In the genomic region with DNA sequence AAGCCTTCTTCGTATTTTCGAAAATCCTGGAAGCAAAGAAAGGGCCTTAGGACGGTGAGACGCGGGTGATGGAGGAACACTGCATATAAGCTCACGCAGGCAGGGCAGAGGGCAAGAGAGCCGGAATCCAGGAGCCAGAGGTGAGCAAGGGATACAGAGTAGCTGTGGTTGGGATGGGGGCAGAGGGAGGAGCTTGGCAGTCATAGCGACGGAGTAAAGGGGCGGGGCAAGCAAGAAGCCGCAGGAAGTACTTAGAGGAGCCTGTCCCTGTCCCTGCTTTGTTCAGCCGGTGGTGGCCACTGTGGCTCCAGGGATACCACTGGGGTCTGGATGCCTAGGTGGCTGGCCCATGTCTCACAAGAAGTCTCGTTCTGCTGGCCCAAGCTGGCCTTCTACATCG, we compare ENCODE assay signal across 11 mouse cellular contexts. TPM values are rescaled to one million over a fixed set of nuclear protein-coding genes. Genes with fewer than 3 reads are reported as not detected.
A peak's percentile ranks its signal among the peaks of the same experiment; 100 is the strongest.
DNase-seq lines count a peak whose midpoint lies in the region; ATAC-seq and TF ChIP-seq lines count a peak whose summit lies in the region.
"Had no signal": no experiment of that assay in that cellular context is flagged by ENCODE, and none has a peak within 500 bp of the region (broad histone marks: within the 10 kb centered on the region; RNA-seq: fewer than 3 reads in every experiment).

No protein-coding gene starts in this region.

- no peaks in the 10 kb centered on the region for H3K9me3 ChIP-seq in heart, embryonic 13.5 days
- H3K9me3 ChIP-seq in hindbrain, embryonic 12.5 days (replicated peaks) = no peaks in the 10 kb centered on the region
- H3K9me3 ChIP-seq in midbrain, embryonic 16.5 days (replicated peaks; ENCODE audit: control insufficient read depth, low read length, poor library complexity, severe bottlenecking) = no peaks in the 10 kb centered on the region

- no peak for TF ChIP-seq POLR2A in heart, adult 2 months (IDR thresholded peaks at IDR 0.05; ENCODE audit: insufficient read depth, low read depth, low read length)

- no peak overlapping the region for H3K27ac ChIP-seq in heart, embryonic 13.5 days (replicated peaks)
- H3K27ac ChIP-seq in hindbrain, embryonic 12.5 days = no peak overlapping the region
- H3K27ac ChIP-seq in midbrain, embryonic 16.5 days (ENCODE audit: low read length) = no peak overlapping the region
- no peak overlapping the region for H3K27ac ChIP-seq in heart, adult 2 months
- H3K27ac ChIP-seq: layer of hippocampus, adult 2 months had no signal

- H3K79me2 ChIP-seq in heart, adult 2 months (replicated peaks; ENCODE audit: control insufficient read depth, insufficient read depth, low read length) = no peaks in the 10 kb centered on the region

- H3K4me1 ChIP-seq in heart, embryonic 13.5 days = 0 out of 2 replicates have a peak, but pooled peaks cover 3% of the 10 kb centered on the region
- H3K4me1 ChIP-seq in hindbrain, embryonic 12.5 days = peaks cover 6% of the 10 kb centered on the region
- H3K4me1 ChIP-seq in midbrain, embryonic 16.5 days (ENCODE audit: control insufficient read depth, insufficient read depth, low read length) = peaks cover 6% of the 10 kb centered on the region; the same call in 1 of the 2 replicates
- H3K4me1 ChIP-seq in heart, adult 2 months (ENCODE audit: control insufficient read depth, insufficient read depth, low read length) = no peaks in the 10 kb centered on the region

- no peak overlapping the region for H3K4me3 ChIP-seq in heart, embryonic 13.5 days
- H3K4me3 ChIP-seq in hindbrain, embryonic 12.5 days = no peak overlapping the region
- H3K4me3 ChIP-seq in midbrain, embryonic 16.5 days (ENCODE audit: low read depth, low read length) = no peak overlapping the region
- no peak overlapping the region for H3K4me3 ChIP-seq in heart, adult 2 months
- H3K4me3 ChIP-seq: layer of hippocampus, adult 2 months had no signal

- H3K4me2 ChIP-seq in heart, embryonic 13.5 days = no peak overlapping the region; the same call in 1 of the 2 replicates
- peak overlapping the region; percentile 30 for H3K4me2 ChIP-seq in hindbrain, embryonic 12.5 days (replicated peaks)
- peak overlapping the region; percentile 18; the same call in 1 of the 2 replicates for H3K4me2 ChIP-seq in midbrain, embryonic 16.5 days (ENCODE audit: low read length)

- no peak for DNase-seq in heart, postnatal 25 days (ENCODE audit: low spot score)
- DNase-seq in embryo, embryonic 10.5 days (ENCODE audit: low spot score) = peak; percentile 75
- DNase-seq in layer of hippocampus, adult 18-20 months (ENCODE audit: low spot score in 2 of 2) = no peak
- DNase-seq in heart, adult 2 months = no peak
- DNase-seq in cerebellum, adult 18-20 months = no peak
- DNase-seq: cerebellum, adult 9-10 months; lung, postnatal 10 days had no signal

- H3K36me3 ChIP-seq in heart, embryonic 13.5 days = no peaks in the 10 kb centered on the region
- no peaks in the 10 kb centered on the region for H3K36me3 ChIP-seq in hindbrain, embryonic 12.5 days
- H3K36me3 ChIP-seq in midbrain, embryonic 16.5 days (ENCODE audit: control insufficient read depth, insufficient read depth, low read length) = no peaks in the 10 kb centered on the region
- H3K36me3 ChIP-seq in heart, adult 2 months (ENCODE audit: control insufficient read depth, insufficient read depth, low read length) = no peaks in the 10 kb centered on the region

- TF ChIP-seq CTCF in heart, adult 2 months (IDR thresholded peaks at IDR 0.05) = no peak

- ATAC-seq in heart, embryonic 13.5 days (ENCODE audit: extremely low read depth, insufficient number of reproducible peaks, low FRiP score, low TSS enrichment) = no peak
- ATAC-seq in hindbrain, embryonic 12.5 days (ENCODE audit: low FRiP score) = peak; percentile 49; the same call in 1 of the 2 replicates
- no peak for ATAC-seq in midbrain, embryonic 16.5 days

- H3K27me3 ChIP-seq in heart, embryonic 13.5 days (replicated peaks) = peaks cover 11% of the 10 kb centered on the region
- H3K27me3 ChIP-seq in hindbrain, embryonic 12.5 days = no peaks in the 10 kb centered on the region
- no peaks in the 10 kb centered on the region for H3K27me3 ChIP-seq in midbrain, embryonic 16.5 days (ENCODE audit: control insufficient read depth, insufficient read depth, low read depth, low read length)
- H3K27me3 ChIP-seq in heart, adult 2 months (ENCODE audit: control insufficient read depth, insufficient read depth, low read length) = no peaks in the 10 kb centered on the region

- 0 out of 2 replicates have a peak overlapping the region, but pooled peaks have one; percentile 1 for H3K9ac ChIP-seq in heart, embryonic 13.5 days
- peak overlapping the region; percentile 23; the same call in 1 of the 2 replicates for H3K9ac ChIP-seq in hindbrain, embryonic 12.5 days
- H3K9ac ChIP-seq in midbrain, embryonic 16.5 days (ENCODE audit: low read depth, low read length) = 0 out of 2 replicates have a peak overlapping the region, but pooled peaks have one; percentile 14
- H3K9ac ChIP-seq in heart, adult 2 months (ENCODE audit: low read depth, low read length) = no peak overlapping the region

- 33% methylated on average over 14 of the region's 14 CpGs for WGBS in heart, embryonic 13.5 days
- WGBS in hindbrain, embryonic 12.5 days = 17% methylated on average over 14 of the region's 14 CpGs
- WGBS in midbrain, embryonic 16.5 days = 11% methylated on average over 14 of the region's 14 CpGs
- 45% methylated on average over 14 of the region's 14 CpGs for WGBS in heart, adult 2 months

- intact Hi-C loops in heart, postnatal 25 days (cut with DNase I) = loop anchor here (5.0 kb wide), 1 partner anchor 104 kb away; no protein-coding TSS in a partner anchor
- intact Hi-C loops in heart, adult 2 months (cut with DNase I) = no loop called here

- TF ChIP-seq EP300 in heart, adult 2 months (IDR thresholded peaks at IDR 0.05; ENCODE audit: insufficient read depth, low read depth, low read length) = no peak

RNA-seq across cellular contexts. Expression of a gene that starts 21.8 kb away (rescaled TPM):
- polyA plus RNA-seq in heart, embryonic 13.5 days (2015; fragmentation: Nextera tagmentation; extraction: Ambion mirVana) = 8.7 and 9.7 TPM in 2 replicates
- 10 to 100 TPM; 52.4 to 54.4 TPM for total RNA-seq in heart, postnatal 25 days (2021)
- 2.0 and 2.6 TPM in 2 replicates for polyA plus RNA-seq in hindbrain, embryonic 12.5 days (2016; fragmentation: Nextera tagmentation; extraction: Ambion mirVana)
- polyA plus RNA-seq in midbrain, embryonic 16.5 days (2015; fragmentation: Nextera tagmentation; extraction: Ambion mirVana) = 7.0 and 9.6 TPM in 2 replicates
- total RNA-seq in layer of hippocampus, adult 18-20 months (2021) = 10 to 100 TPM; 41.8 to 42.8 TPM
- 10 to 100 TPM; 42.5 to 44.1 TPM for total RNA-seq in heart, adult 2 months (2021)
- polyA plus RNA-seq in heart, adult 2 months (2012; rRNA removed) = 40.1 and 47.6 TPM in 2 replicates

RNA-seq across cellular contexts. Expression of a gene that starts 36.7 kb away (rescaled TPM):
- polyA plus RNA-seq in heart, embryonic 13.5 days (2015; fragmentation: Nextera tagmentation; extraction: Ambion mirVana) = 1.8 and 2.2 TPM in 2 replicates
- total RNA-seq in heart, postnatal 25 days (2021) = 1 to 10 TPM; 7.4 to 8.6 TPM
- polyA plus RNA-seq in hindbrain, embryonic 12.5 days (2016; fragmentation: Nextera tagmentation; extraction: Ambion mirVana) = 2.4 and 4.1 TPM in 2 replicates
- 1.6 and 2.3 TPM in 2 replicates for polyA plus RNA-seq in midbrain, embryonic 16.5 days (2015; fragmentation: Nextera tagmentation; extraction: Ambion mirVana)
- under 1 TPM in 1 of 2 experiments, not detected in 1; 0.17 TPM for total RNA-seq in layer of hippocampus, adult 18-20 months (2021)
- 1 to 10 TPM; 5.1 to 5.5 TPM for total RNA-seq in heart, adult 2 months (2021)
- 4.0 and 15.5 TPM in 2 replicates for polyA plus RNA-seq in heart, adult 2 months (2012; rRNA removed)

RNA-seq across cellular contexts. Expression of a gene that starts 39.1 kb away (rescaled TPM):
- polyA plus RNA-seq in heart, embryonic 13.5 days (2015; fragmentation: Nextera tagmentation; extraction: Ambion mirVana) = 0.04 and 0.05 TPM in 2 replicates
- not detected for total RNA-seq in heart, postnatal 25 days (2021)
- polyA plus RNA-seq in hindbrain, embryonic 12.5 days (2016; fragmentation: Nextera tagmentation; extraction: Ambion mirVana) = 1.4 and 4.5 TPM in 2 replicates
- polyA plus RNA-seq in midbrain, embryonic 16.5 days (2015; fragmentation: Nextera tagmentation; extraction: Ambion mirVana) = 0.08 TPM in 1 of 2 replicates, not detected in the other
- total RNA-seq in layer of hippocampus, adult 18-20 months (2021) = under 1 TPM; 0.13 to 0.32 TPM
- total RNA-seq in heart, adult 2 months (2021) = not detected
- 0.06 TPM in 1 of 2 replicates, not detected in the other for polyA plus RNA-seq in heart, adult 2 months (2012; rRNA removed)
